Mouse (Mus musculus) olfactory bulb, adult 2 months (tissue): ENCODE measurements around the gene Creb3.

Source experiments
- CTCF ChIP-seq: fragments of 200-500 bp; IDR thresholded peaks from 2 replicates; pipeline ENCODE4 v1.5.1; 2012; ENCODE audit warnings: low read depth, mild to moderate bottlenecking, low read length, moderate library complexity; ENCODE audit not compliant: insufficient read depth
- POLR2A ChIP-seq: fragments of 200-500 bp; IDR thresholded peaks from 2 replicates; pipeline ENCODE4 v1.6.1; 2012; ENCODE audit warnings: mild to moderate bottlenecking, low read depth, low read length, moderate library complexity; ENCODE audit not compliant: insufficient read depth

DNA sequence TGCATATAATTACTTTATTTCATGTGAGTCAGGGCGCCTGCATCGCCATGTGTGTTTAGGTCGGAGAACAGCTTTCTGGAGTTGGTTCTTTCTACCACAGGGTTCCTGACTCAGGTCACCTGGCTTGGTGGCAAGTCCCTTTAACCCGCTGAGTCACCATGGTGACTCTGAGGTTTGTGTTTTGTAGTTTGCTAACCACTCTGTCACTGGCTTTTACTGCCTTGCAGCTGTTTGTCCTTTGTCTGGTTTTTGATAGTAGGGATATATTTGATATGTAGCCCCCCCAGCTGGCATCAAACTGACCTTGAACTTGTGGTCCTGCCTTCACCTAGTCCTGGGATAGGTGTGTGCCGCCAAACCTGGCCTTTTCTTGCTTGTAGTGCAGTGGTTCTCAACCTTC is 20.1 kb downstream of the Creb3 start:
- TF ChIP-seq CTCF (no peak), POLR2A (no peak)
